Mouse (Mus musculus): ENCODE data around the gene Cog1.
A peak's percentile ranks its signal among the peaks of the same experiment; 100 is the strongest.

DNA sequence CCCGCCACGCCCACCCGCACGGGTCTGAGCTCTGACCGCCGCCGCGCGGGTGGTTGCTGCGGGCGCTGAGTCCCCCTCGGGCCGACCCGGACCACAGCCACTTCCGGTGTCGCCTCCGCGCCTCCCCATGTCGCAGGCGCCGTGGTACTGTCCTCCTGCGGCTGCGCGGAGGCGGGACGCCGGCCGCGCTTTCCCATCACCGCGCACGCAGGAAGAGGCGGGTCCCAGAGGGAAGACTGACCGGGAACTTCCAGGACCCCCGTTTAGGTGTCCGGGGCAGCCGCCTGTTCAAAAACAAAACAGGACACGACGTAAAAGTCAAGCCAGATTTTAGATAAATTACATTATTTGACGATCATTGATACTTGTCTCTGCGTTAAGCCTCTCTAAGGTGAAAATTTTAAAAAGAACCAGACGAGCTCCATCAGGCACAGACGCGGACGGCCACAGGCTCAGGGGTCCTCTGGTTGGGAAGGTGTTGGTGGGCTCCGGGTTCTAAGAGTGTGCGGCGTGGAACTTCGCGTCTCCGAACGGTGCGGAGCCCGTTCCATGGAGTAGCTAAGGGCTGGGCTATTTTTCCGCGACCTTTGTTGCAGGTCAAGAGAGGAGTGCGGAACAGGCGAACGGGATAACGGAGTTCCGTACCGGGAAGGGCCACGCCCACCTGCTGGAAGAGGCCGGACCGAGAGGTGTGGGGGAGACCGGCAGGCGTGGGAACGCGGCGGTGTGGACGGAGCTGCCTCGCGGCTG, 35.2 kb downstream of the Cog1 start, which contains the start of the genes Fam104a and D11Wsu47e:
- TF ChIP-seq ETS1 (IDR thresholded peaks at IDR 0.05; ENCODE audit: low read depth, low read length) (peak; percentile 25; the same call in 1 of the 2 replicates), POLR2A (IDR thresholded peaks at IDR 0.05; ENCODE audit: control insufficient read depth in 1 of 2, insufficient read depth in 1 of 2, low read depth in 1 of 2, low read length in 2 of 2, poor library complexity in 1 of 2) (peak; percentile 72 to 90), GATA1 (IDR thresholded peaks at IDR 0.05; ENCODE audit: low read depth, low read length) (no peak), CTCF (IDR thresholded peaks at IDR 0.05 in 2 of 3, conservative IDR thresholded peaks at IDR 0.05 in 1 of 3; ENCODE audit: control insufficient read depth in 1 of 3, insufficient read depth in 1 of 3, low read depth in 2 of 3, low read length in 3 of 3, poor library complexity in 1 of 3, severe bottlenecking in 1 of 3) (peak in 1 of 3 experiments; percentile 34; a peak in 2 of 6 replicates), RCOR1 (IDR thresholded peaks at IDR 0.05; ENCODE audit: low read depth, low read length) (no peak), CHD2 (IDR thresholded peaks at IDR 0.05; ENCODE audit: low read length) (no peak), BHLHE40 (IDR thresholded peaks at IDR 0.05; ENCODE audit: borderline replicate concordance, low read depth, low read length) (no peak), RAD21 (IDR thresholded peaks at IDR 0.05; ENCODE audit: low read depth, low read length) (no peak), MEF2A (IDR thresholded peaks at IDR 0.05; ENCODE audit: extremely low read depth, insufficient replicate concordance, low read depth, low read length, poor library complexity, severe bottlenecking) (0 out of 2 replicates have a peak, but pooled peaks have one; percentile 27), ZNF384 (IDR thresholded peaks at IDR 0.05; ENCODE audit: low read depth, low read length) (no peak)

Measured in MEL (cell line).